Mouse (Mus musculus): ENCODE results near the gene Dner. TPM values are rescaled to one million over a fixed set of nuclear protein-coding genes. Genes with fewer than 3 reads are reported as not detected.

The Dner gene
- 0.32 and 0.38 TPM in 2 replicates for polyA plus RNA-seq (2014; fragmentation: Nextera tagmentation; extraction: Ambion mirVana)

- ATAC-seq (replicated peaks; ENCODE audit: low FRiP score) (peak; percentile 57), DNase-seq (ENCODE audit: low spot score) (peak; percentile 75)
- no peak within 1 kb of the TSS for H3K9ac ChIP-seq (ENCODE audit: low read depth, low read length)
- H3K27me3 ChIP-seq (replicated peaks; ENCODE audit: control insufficient read depth, insufficient read depth, low read length): peaks cover 24% of the 10 kb centered on the region
- H3K36me3 ChIP-seq (ENCODE audit: control insufficient read depth, insufficient read depth, low read length): no peaks in the 10 kb centered on the region
- H3K4me2 ChIP-seq: peak within 1 kb of the TSS; percentile 74
- H3K4me1 ChIP-seq (replicated peaks; ENCODE audit: control insufficient read depth, insufficient read depth, low read length): peaks cover 4% of the 10 kb centered on the region
- no peaks in the 10 kb centered on the region for H3K9me3 ChIP-seq (ENCODE audit: control insufficient read depth, low read length)
- WGBS: 1% methylated on average over 69 of the region's 75 CpGs
- H3K27ac ChIP-seq (ENCODE audit: low read depth, low read length): no peak within 1 kb of the TSS
- peak within 1 kb of the TSS; percentile 47 for H3K4me3 ChIP-seq (ENCODE audit: low read depth, low read length)
Measured at GRCm38 (mm10) chr1:84695517-84696411, at the start of gene Dner. TSS of gene Dner (minus strand) at chr1:84696221.

GRCm38 (mm10) chr1:84742156-84742555 lies 46.1 kb upstream of the Dner start:
- no peaks in the 10 kb centered on the region for H3K9me3 ChIP-seq (ENCODE audit: control insufficient read depth, low read length)
- H3K9ac ChIP-seq (ENCODE audit: low read depth, low read length): no peak overlapping the region
- H3K27ac ChIP-seq (ENCODE audit: low read depth, low read length): no peak overlapping the region
- ATAC-seq (replicated peaks; ENCODE audit: low FRiP score): no peak
- no peak for DNase-seq (ENCODE audit: low spot score)
- no peaks in the 10 kb centered on the region for H3K27me3 ChIP-seq (replicated peaks; ENCODE audit: control insufficient read depth, insufficient read depth, low read length)
- H3K4me2 ChIP-seq: no peak overlapping the region
- peaks cover 14% of the 10 kb centered on the region; the same call in 1 of the 2 replicates for H3K36me3 ChIP-seq (ENCODE audit: control insufficient read depth, insufficient read depth, low read length)
- no peaks in the 10 kb centered on the region for H3K4me1 ChIP-seq (replicated peaks; ENCODE audit: control insufficient read depth, insufficient read depth, low read length)
- no peak overlapping the region for H3K4me3 ChIP-seq (ENCODE audit: low read depth, low read length)
- 89% methylated on average over 3 of the region's 3 CpGs for WGBS

GRCm38 (mm10) chr1:84740080-84740479 lies 44.1 kb upstream of the Dner start:
- Histone ChIP-seq H3K9ac (ENCODE audit: low read depth, low read length) (no peak overlapping the region), H3K36me3 (ENCODE audit: control insufficient read depth, insufficient read depth, low read length) (peaks cover 16% of the 10 kb centered on the region; the same call in 1 of the 2 replicates), H3K27me3 (replicated peaks; ENCODE audit: control insufficient read depth, insufficient read depth, low read length) (no peaks in the 10 kb centered on the region), H3K4me2 (no peak overlapping the region), H3K4me1 (replicated peaks; ENCODE audit: control insufficient read depth, insufficient read depth, low read length) (no peaks in the 10 kb centered on the region), H3K27ac (ENCODE audit: low read depth, low read length) (no peak overlapping the region), H3K4me3 (ENCODE audit: low read depth, low read length) (no peak overlapping the region), H3K9me3 (ENCODE audit: control insufficient read depth, low read length) (no peaks in the 10 kb centered on the region)
- ATAC-seq (replicated peaks; ENCODE audit: low FRiP score) (no peak), DNase-seq (ENCODE audit: low spot score) (no peak)
- WGBS: 69% methylated on average over 1 of the region's 1 CpGs

- no peak overlapping the region for H3K27ac ChIP-seq (ENCODE audit: low read depth, low read length)
- H3K9me3 ChIP-seq (ENCODE audit: control insufficient read depth, low read length): no peaks in the 10 kb centered on the region
- H3K4me3 ChIP-seq (ENCODE audit: low read depth, low read length): no peak overlapping the region
- peaks cover 17% of the 10 kb centered on the region; the same call in 1 of the 2 replicates for H3K36me3 ChIP-seq (ENCODE audit: control insufficient read depth, insufficient read depth, low read length)
- H3K4me1 ChIP-seq (replicated peaks; ENCODE audit: control insufficient read depth, insufficient read depth, low read length): no peaks in the 10 kb centered on the region
- H3K27me3 ChIP-seq (replicated peaks; ENCODE audit: control insufficient read depth, insufficient read depth, low read length): no peaks in the 10 kb centered on the region
- no peak overlapping the region for H3K4me2 ChIP-seq
- WGBS: 80% methylated on average over 1 of the region's 1 CpGs
- no peak overlapping the region for H3K9ac ChIP-seq (ENCODE audit: low read depth, low read length)
- DNase-seq (ENCODE audit: low spot score) (no peak), ATAC-seq (replicated peaks; ENCODE audit: low FRiP score) (no peak)
Measured at GRCm38 (mm10) chr1:84737097-84737496, 41.1 kb upstream of the Dner start.

GRCm38 (mm10) chr1:84733799-84734198 lies 37.8 kb upstream of the Dner start:
- no peak overlapping the region for H3K4me3 ChIP-seq (ENCODE audit: low read depth, low read length)
- WGBS: 67% methylated on average over 3 of the region's 3 CpGs
- H3K9ac ChIP-seq (ENCODE audit: low read depth, low read length): no peak overlapping the region
- no peaks in the 10 kb centered on the region for H3K27me3 ChIP-seq (replicated peaks; ENCODE audit: control insufficient read depth, insufficient read depth, low read length)
- no peaks in the 10 kb centered on the region for H3K4me1 ChIP-seq (replicated peaks; ENCODE audit: control insufficient read depth, insufficient read depth, low read length)
- no peaks in the 10 kb centered on the region for H3K9me3 ChIP-seq (ENCODE audit: control insufficient read depth, low read length)
- H3K4me2 ChIP-seq: no peak overlapping the region
- H3K27ac ChIP-seq (ENCODE audit: low read depth, low read length): no peak overlapping the region
- ATAC-seq (replicated peaks; ENCODE audit: low FRiP score) (no peak), DNase-seq (ENCODE audit: low spot score) (no peak)
- H3K36me3 ChIP-seq (ENCODE audit: control insufficient read depth, insufficient read depth, low read length): peaks cover 12% of the 10 kb centered on the region; the same call in 1 of the 2 replicates

GRCm38 (mm10) chr1:84731763-84732162 lies 35.7 kb upstream of the Dner start:
- no peak overlapping the region for H3K9ac ChIP-seq (ENCODE audit: low read depth, low read length)

GRCm38 (mm10) chr1:84722841-84723240 lies 26.8 kb upstream of the Dner start:
- Histone ChIP-seq H3K36me3 (ENCODE audit: control insufficient read depth, insufficient read depth, low read length) (peaks cover 13% of the 10 kb centered on the region), H3K9ac (ENCODE audit: low read depth, low read length) (no peak overlapping the region), H3K27me3 (replicated peaks; ENCODE audit: control insufficient read depth, insufficient read depth, low read length) (no peaks in the 10 kb centered on the region), H3K9me3 (ENCODE audit: control insufficient read depth, low read length) (no peaks in the 10 kb centered on the region), H3K4me1 (replicated peaks; ENCODE audit: control insufficient read depth, insufficient read depth, low read length) (no peaks in the 10 kb centered on the region), H3K27ac (ENCODE audit: low read depth, low read length) (no peak overlapping the region), H3K4me3 (ENCODE audit: low read depth, low read length) (no peak overlapping the region), H3K4me2 (no peak overlapping the region)
- no peak for ATAC-seq (replicated peaks; ENCODE audit: low FRiP score)
- DNase-seq (ENCODE audit: low spot score): no peak

More at GRCm38 (mm10) chr1:84731763-84732162, 35.7 kb upstream of the Dner start:
- peaks cover 12% of the 10 kb centered on the region; the same call in 1 of the 2 replicates for H3K36me3 ChIP-seq (ENCODE audit: control insufficient read depth, insufficient read depth, low read length)
- no peak for ATAC-seq (replicated peaks; ENCODE audit: low FRiP score)
- no peaks in the 10 kb centered on the region for H3K9me3 ChIP-seq (ENCODE audit: control insufficient read depth, low read length)
- H3K4me1 ChIP-seq (replicated peaks; ENCODE audit: control insufficient read depth, insufficient read depth, low read length): no peaks in the 10 kb centered on the region
- WGBS: 95% methylated on average over 1 of the region's 1 CpGs
- DNase-seq (ENCODE audit: low spot score): no peak
- no peak overlapping the region for H3K4me2 ChIP-seq
- H3K27ac ChIP-seq (ENCODE audit: low read depth, low read length): no peak overlapping the region
- no peaks in the 10 kb centered on the region for H3K27me3 ChIP-seq (replicated peaks; ENCODE audit: control insufficient read depth, insufficient read depth, low read length)
- no peak overlapping the region for H3K4me3 ChIP-seq (ENCODE audit: low read depth, low read length)

- no peak overlapping the region for H3K27ac ChIP-seq (ENCODE audit: low read depth, low read length)
- no peaks in the 10 kb centered on the region for H3K27me3 ChIP-seq (replicated peaks; ENCODE audit: control insufficient read depth, insufficient read depth, low read length)
- no peak for ATAC-seq (replicated peaks; ENCODE audit: low FRiP score)
- no peaks in the 10 kb centered on the region for H3K4me1 ChIP-seq (replicated peaks; ENCODE audit: control insufficient read depth, insufficient read depth, low read length)
- H3K4me3 ChIP-seq (ENCODE audit: low read depth, low read length): no peak overlapping the region
- H3K9me3 ChIP-seq (ENCODE audit: control insufficient read depth, low read length): no peaks in the 10 kb centered on the region
- peaks cover 11% of the 10 kb centered on the region for H3K36me3 ChIP-seq (ENCODE audit: control insufficient read depth, insufficient read depth, low read length)
- no peak overlapping the region for H3K4me2 ChIP-seq
- H3K9ac ChIP-seq (ENCODE audit: low read depth, low read length): no peak overlapping the region
- no peak for DNase-seq (ENCODE audit: low spot score)
- 89% methylated on average over 3 of the region's 3 CpGs for WGBS
Measured at GRCm38 (mm10) chr1:84722371-84722770, 26.4 kb upstream of the Dner start.

GRCm38 (mm10) chr1:84721942-84722341 lies 25.9 kb upstream of the Dner start:
- ATAC-seq (replicated peaks; ENCODE audit: low FRiP score): no peak
- peaks cover 11% of the 10 kb centered on the region for H3K36me3 ChIP-seq (ENCODE audit: control insufficient read depth, insufficient read depth, low read length)
- WGBS: 82% methylated on average over 3 of the region's 3 CpGs

More at GRCm38 (mm10) chr1:84721942-84722341, 25.9 kb upstream of the Dner start:
- no peaks in the 10 kb centered on the region for H3K27me3 ChIP-seq (replicated peaks; ENCODE audit: control insufficient read depth, insufficient read depth, low read length)
- H3K4me3 ChIP-seq (ENCODE audit: low read depth, low read length): no peak overlapping the region
- no peaks in the 10 kb centered on the region for H3K4me1 ChIP-seq (replicated peaks; ENCODE audit: control insufficient read depth, insufficient read depth, low read length)
- H3K9ac ChIP-seq (ENCODE audit: low read depth, low read length): no peak overlapping the region
- no peak overlapping the region for H3K27ac ChIP-seq (ENCODE audit: low read depth, low read length)
- no peak for DNase-seq (ENCODE audit: low spot score)
- H3K9me3 ChIP-seq (ENCODE audit: control insufficient read depth, low read length): no peaks in the 10 kb centered on the region
- no peak overlapping the region for H3K4me2 ChIP-seq

All from liver, embryonic 11.5 days (tissue).